Mouse (Mus musculus) heart, postnatal 4 days (tissue): ENCODE results near the gene Ngdn. TPM values are rescaled to one million over a fixed set of nuclear protein-coding genes. Genes with fewer than 3 reads are reported as not detected.

Experiments
- microRNA-seq, 2 experiments: library from miRNA; unstranded; fragments of <30 nt; microRNA quantifications; one replicate each; pipeline ENCODE4 v1.2.0; 2021 to 2022
- total RNA-seq, 2 experiments: library from RNA; stranded (reverse); gene quantifications; 2 replicates each; pipeline ENCODE4 v1.2.3; 2021

The Ngdn gene
- total RNA-seq, 2 experiments from 2014 or later, result 35.7 to 39.7 TPM

Small RNAs within 50 kb of the gene (microRNA-seq; reads per million reads assigned to microRNA genes)
- 7,496 to 9,787 reads per million in 2 experiments for gene Mir208b

Other genes starting within 250 kb of the Ngdn start
- 1 to 10 TPM; 1.9 to 2.0 TPM for gene Slc7a8, start 233.5 kb upstream of the Ngdn start, total RNA-seq
- not detected for gene Rnf212b, start 201.3 kb upstream of the Ngdn start, total RNA-seq
- 1 to 10 TPM; 7.7 to 8.9 TPM for gene Homez, start 144.5 kb upstream of the Ngdn start, total RNA-seq
- gene Ppp1r3e, start 137.9 kb upstream of the Ngdn start, total RNA-seq, result 1 to 10 TPM; 6.4 to 7.6 TPM
- gene Bcl2l2, start 132.1 kb upstream of the Ngdn start, total RNA-seq, result 10 to 100 TPM; 37.5 to 39.2 TPM
- gene Gm20521, start 132.0 kb upstream of the Ngdn start, total RNA-seq, result 1 to 10 TPM; 3.0 to 3.9 TPM
- gene Pabpn1, start 123.0 kb upstream of the Ngdn start, total RNA-seq, result 100 to 1,000 TPM; 141 to 142 TPM
- gene Slc22a17, start 102.3 kb upstream of the Ngdn start, total RNA-seq, result 10 to 100 TPM; 24.8 to 25.2 TPM
- 10 to 100 TPM; 10.5 to 10.9 TPM for gene Efs, start 89.3 kb upstream of the Ngdn start, total RNA-seq
- not detected for gene Il25, start 82.8 kb upstream of the Ngdn start, total RNA-seq
- under 1 TPM in 1 of 2 experiments, not detected in 1; 0.33 TPM for gene Cmtm5, start 79.2 kb upstream of the Ngdn start, total RNA-seq
- over 10,000 TPM; 15,879 to 17,172 TPM for gene Myh6, start 48.5 kb upstream of the Ngdn start, total RNA-seq
- not detected for gene Gm17428, start 38.5 kb upstream of the Ngdn start, total RNA-seq
- gene Myh7, start 20.8 kb upstream of the Ngdn start, total RNA-seq, result 1,000 to 10,000 TPM; 1,764 to 1,922 TPM
- gene Zfhx2, start 76.9 kb downstream of the Ngdn start, total RNA-seq, result 1 to 10 TPM; 2.9 to 3.8 TPM
- 10 to 100 TPM; 12.2 to 13.2 TPM for gene Thtpa, start 79.3 kb downstream of the Ngdn start, total RNA-seq
- 1 to 10 TPM; 3.3 to 5.6 TPM for gene Ap1g2, start 91.1 kb downstream of the Ngdn start, total RNA-seq
- gene Jph4, start 101.5 kb downstream of the Ngdn start, total RNA-seq, result under 1 TPM; 0.10 to 0.16 TPM
- gene Dhrs2, start 206.6 kb downstream of the Ngdn start, total RNA-seq, result not detected